Mouse (Mus musculus) thymus, postnatal 25 days (tissue): ENCODE data around the gene Rprd1b.

Experiments used
- DNase-seq: peaks from one replicate; pipeline ENCODE4 v3.0.0; 2022

Gene Rprd1b

GRCm38 (mm10) chr2:158128461-158129130, 100.3 kb downstream of the Rprd1b start:
- DNase-seq, result no peak

DNA sequence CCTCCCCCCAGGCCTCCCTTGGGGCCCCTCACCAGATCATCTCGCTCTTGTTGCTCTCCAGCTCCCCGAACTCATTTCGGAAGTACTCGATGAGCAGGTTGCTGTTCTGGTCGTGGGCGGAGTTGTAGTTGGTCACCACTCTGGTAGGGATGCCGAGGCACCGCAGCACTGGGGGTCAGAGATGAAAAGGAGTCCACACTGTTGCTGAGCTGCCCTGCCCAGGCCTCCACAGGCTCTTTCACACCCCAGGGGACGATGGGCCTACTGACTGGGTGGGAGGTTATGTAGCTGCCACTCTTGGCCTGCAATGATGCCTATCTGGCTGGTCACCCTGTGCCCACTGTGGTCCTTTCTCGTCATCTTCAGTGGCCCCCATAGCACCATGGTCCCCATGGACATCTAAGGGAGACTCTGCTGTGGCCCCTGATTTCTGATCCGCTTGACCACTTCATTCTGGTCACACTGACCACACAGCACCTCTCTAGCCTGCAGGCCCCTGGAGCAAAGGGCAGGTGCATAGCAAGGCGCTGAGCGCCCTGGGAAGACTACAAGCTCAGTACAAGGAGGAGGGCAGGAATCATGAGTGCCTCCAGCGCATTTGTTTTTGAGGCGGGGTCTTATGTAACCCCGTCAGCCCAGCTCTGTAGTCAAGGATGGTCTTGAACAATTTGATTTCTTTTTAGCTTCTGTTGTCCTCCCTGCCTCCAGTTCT, 101.2 kb downstream of the Rprd1b start:
- DNase-seq, result no peak

GRCm38 (mm10) chr2:158130391-158130986, 102.2 kb downstream of the Rprd1b start:
- no peak for DNase-seq

GRCm38 (mm10) chr2:158131197-158131835, 103.0 kb downstream of the Rprd1b start:
- DNase-seq, result no peak

- DNase-seq, result no peak
Measured at GRCm38 (mm10) chr2:158132320-158132719, 104.0 kb downstream of the Rprd1b start.

DNA sequence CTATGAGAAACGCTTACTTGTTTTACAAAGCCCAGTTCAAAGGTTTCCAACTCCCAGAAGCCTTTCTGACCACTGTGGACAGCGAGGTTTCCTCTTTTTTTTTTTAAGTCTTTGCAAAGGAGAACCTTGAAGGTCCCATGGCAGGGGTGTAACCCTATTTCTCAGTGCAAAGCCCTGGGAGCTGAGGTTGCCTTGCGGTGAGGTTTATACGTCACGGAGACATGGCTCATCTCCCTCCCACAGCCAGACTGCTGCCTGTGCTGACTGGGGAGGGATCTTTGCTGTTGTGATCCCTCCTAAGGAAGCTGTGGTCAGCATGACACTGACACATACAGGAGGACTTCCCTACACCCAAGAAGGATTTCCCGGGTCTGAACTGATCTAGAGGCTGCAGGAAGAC, 104.8 kb downstream of the Rprd1b start:
- no peak for DNase-seq

DNA sequence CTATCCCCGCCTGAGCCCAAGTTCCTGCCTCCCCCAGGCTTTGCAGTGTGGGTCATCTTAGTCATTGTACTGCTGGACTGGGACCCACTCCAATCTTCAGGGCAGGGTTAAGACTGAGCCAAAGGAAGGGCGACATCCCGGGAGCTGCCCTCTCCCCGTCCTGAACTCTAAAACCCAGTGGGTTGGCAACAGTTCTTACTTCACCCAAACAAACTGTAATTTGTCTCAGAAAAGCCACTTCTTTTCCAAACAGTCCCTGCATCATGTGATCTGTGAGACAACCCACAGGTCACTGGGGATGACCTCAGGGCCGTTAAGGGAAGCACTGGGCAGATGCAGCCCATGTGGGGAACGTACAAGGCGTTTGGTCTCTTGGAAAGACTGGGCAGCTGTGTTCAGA, 107.9 kb downstream of the Rprd1b start:
- DNase-seq, result no peak

- no peak for DNase-seq
Measured at GRCm38 (mm10) chr2:158137771-158138170, 109.5 kb downstream of the Rprd1b start.

GRCm38 (mm10) chr2:158138778-158139177, 110.5 kb downstream of the Rprd1b start:
- no peak for DNase-seq

DNA sequence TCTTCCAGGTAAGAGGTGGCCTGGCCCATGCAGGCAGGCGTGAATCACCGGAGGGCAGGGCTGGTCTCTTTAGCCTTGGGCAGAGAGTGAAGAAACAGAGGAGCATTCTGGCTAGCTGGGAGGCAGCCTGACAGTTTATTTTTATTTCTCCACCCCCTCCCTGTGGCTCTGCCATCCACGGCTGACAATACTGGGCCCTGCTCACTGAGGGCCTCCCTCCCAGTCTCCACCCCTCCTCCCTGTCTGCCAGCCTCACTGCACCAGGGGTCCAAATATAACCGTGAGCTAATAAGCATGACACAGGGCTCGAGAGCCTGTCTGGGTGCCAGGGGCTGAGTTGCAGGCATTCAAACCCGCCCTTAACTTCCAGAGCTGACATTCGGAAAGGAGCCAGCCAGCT, 111.3 kb downstream of the Rprd1b start:
- no peak for DNase-seq

DNA sequence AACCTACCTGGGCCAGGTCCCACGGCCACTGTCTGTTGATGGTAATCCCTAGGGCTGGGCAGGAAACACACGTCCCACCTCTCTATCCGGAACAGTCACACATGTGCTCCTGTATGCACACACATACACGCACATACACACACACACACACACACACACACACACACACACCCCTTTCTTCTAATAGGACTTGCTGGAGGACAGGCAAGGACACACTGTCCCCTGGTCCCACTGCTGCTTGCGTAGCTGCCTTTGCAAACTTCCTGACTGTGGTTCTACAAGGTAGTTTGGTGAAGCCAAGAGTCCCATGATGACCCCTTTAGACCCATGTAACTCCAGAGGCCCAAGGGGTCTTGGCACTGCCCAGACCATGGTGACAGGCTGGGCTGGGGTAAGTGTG, 112.4 kb downstream of the Rprd1b start:
- no peak for DNase-seq

GRCm38 (mm10) chr2:158141271-158141670, 113.0 kb downstream of the Rprd1b start:
- DNase-seq, result no peak

GRCm38 (mm10) chr2:158141690-158142440, 113.6 kb downstream of the Rprd1b start:
- DNase-seq, result no peak

- DNase-seq, result no peak
Measured at GRCm38 (mm10) chr2:158142981-158143380, 114.7 kb downstream of the Rprd1b start.

- DNase-seq, result no peak
Measured at GRCm38 (mm10) chr2:158143816-158144215, 115.5 kb downstream of the Rprd1b start.

DNA sequence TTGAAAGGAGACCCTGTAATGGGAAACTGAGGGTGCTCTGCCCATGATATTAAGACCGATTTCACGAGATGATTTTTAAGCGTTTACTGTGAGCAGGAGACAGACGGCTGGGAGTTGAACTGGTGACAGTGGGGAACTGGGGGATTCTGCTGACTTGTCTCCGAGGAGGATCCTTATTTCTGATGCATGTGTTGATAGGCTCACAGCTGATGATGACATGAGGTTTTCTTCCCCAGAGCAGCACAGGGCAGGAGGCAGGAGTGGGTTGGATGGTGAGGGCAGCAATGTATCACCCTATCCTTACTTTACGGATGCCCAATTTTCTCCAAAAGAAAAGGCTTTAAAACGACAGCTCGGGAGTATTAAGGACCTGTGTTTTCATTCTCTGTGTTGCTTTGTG, 116.0 kb downstream of the Rprd1b start:
- no peak for DNase-seq

GRCm38 (mm10) chr2:158144750-158145527, 116.6 kb downstream of the Rprd1b start:
- no peak for DNase-seq

DNA sequence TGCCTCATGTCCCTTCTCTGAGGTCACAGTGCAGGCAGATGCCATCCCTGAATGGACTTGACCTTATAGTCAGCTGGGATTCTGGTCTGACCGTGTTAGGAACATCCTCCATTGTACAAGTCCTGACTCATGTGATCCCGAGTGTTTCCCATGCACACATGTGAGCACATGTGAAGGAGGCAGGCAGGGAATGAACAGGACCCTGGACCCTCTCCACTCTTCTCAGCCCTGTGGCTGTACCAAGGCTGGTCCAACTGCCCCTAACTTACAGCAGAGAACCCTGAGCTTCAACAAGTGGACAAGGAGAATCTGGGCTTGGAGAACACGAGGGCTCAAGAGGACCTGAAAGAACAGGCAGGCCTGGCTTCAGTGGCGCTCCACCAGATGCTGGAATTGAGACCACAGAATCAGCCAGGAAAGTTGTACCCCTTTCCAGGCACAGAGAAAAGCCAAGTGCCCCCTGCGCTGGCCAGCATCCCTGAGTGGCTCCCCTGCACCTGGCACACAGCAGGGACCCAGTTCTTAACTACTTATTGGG, 117.3 kb downstream of the Rprd1b start:
- no peak for DNase-seq

DNA sequence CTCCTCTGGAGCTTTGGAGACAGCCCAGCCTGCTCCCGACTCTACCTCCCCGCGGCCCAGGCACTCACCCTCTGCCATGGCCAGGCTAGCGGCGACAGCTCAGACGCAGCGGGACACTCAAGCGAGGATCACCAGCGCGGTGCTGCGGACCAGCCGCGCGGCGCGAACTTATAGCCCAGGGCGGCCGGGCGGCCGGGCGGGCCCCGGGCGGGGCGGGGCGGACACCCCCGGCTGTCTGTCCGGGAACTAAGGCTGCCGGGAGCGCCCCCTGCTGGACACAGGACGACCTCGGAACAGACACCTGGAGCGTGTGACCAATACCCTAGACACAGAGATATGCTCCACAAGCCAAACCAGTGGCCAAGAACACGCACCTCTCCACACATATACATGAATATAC, 117.9 kb downstream of the Rprd1b start, which contains the start of gene Tgm2:
Gene Tgm2 (minus strand): TSS at position 214 of the 400 bp plus-strand sequence.
- DNase-seq, result peak; percentile 81

DNA sequence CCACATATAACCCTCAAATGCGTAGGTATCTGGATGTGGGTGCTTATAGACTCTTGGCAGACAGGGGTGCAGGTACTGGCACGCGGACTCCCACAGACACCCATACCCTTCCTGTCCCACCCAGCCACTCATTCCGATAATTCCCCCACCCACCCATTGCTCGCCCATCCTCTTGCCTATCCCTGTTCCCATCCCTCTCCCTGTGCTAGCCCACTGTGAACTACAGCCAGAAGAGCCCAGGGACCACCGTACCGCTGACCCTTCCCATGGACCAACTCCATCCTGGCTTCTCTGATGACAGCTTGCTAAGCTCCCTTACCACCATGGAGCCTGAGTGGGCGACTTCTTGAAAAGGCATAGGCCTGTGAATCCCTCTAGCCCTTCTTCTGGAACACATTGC, 118.7 kb downstream of the Rprd1b start:
- DNase-seq, result no peak

- no peak for DNase-seq
Measured at GRCm38 (mm10) chr2:158151077-158151476, 122.8 kb downstream of the Rprd1b start.
